Mouse (Mus musculus) cortical plate, adult 2 months (tissue): ENCODE results near the gene Tmem262.

Experiments used
- CTCF ChIP-seq: fragments of 200-500 bp; IDR thresholded peaks from 2 replicates; pipeline ENCODE4 v1.5.1; 2011; ENCODE audit warnings: mild to moderate bottlenecking, control low read depth, low read length; ENCODE audit not compliant: insufficient read depth; ENCODE audit errors: extremely low read depth
- POLR2A ChIP-seq: fragments of 200-500 bp; IDR thresholded peaks from 2 replicates; pipeline ENCODE4 v1.6.1; 2011; ENCODE audit warnings: mild to moderate bottlenecking, low read length, control low read depth; ENCODE audit not compliant: insufficient read depth; ENCODE audit errors: extremely low read depth

DNA sequence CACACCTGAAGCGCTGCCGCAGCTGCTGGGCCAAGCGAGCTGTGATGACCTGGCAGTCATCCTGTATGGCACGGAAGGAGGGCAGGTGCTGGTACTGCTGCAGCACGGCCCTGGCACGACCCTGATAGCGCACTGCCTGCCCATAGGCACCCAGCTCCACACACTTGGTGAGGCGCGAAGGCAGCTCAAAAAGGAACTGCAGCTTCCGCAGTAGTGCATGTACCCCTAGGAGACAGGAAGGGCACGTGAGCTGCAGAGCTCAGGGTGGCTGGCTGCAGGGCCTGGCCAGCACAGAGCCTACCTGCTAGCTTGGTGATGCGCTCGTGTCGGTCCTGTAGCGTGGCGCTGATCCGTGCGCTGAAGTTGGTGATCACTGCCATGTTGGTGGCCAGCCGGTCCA is 8.6 kb upstream of the Tmem262 start:
- TF ChIP-seq CTCF (no peak), POLR2A (no peak)
